Mouse (Mus musculus) lung, embryonic 16.5 days (tissue): Measurements from ENCODE around the gene Klf14. TPM values are rescaled to one million over a fixed set of nuclear protein-coding genes. Genes with fewer than 3 reads are reported as not detected.

Experiments used
- polyA plus RNA-seq: library from polyadenylated mRNA; unstranded; fragments of >200 nt; fragmentation: Nextera tagmentation; extraction: Ambion mirVana; gene quantifications from 2 replicates; pipeline ENCODE4 v1.2.1, GENCODE M21; 2015

Gene Klf14
- polyA plus RNA-seq, 1 experiment from 2014 or later = 2.0 TPM

Other genes with a start within 250 kb of the Klf14 start
- 1,483 and 1,593 TPM in 2 replicates for gene Mest, start 235.5 kb downstream of the Klf14 start, polyA plus RNA-seq
- gene Copg2, start 62.3 kb downstream of the Klf14 start, polyA plus RNA-seq = 23.0 and 26.8 TPM in 2 replicates
- gene Tsga13, start 43.5 kb downstream of the Klf14 start, polyA plus RNA-seq = 0.25 TPM in 1 of 2 replicates, not detected in the other